23 mouse cellular contexts compared by ENCODE assay signal in the genomic region with DNA sequence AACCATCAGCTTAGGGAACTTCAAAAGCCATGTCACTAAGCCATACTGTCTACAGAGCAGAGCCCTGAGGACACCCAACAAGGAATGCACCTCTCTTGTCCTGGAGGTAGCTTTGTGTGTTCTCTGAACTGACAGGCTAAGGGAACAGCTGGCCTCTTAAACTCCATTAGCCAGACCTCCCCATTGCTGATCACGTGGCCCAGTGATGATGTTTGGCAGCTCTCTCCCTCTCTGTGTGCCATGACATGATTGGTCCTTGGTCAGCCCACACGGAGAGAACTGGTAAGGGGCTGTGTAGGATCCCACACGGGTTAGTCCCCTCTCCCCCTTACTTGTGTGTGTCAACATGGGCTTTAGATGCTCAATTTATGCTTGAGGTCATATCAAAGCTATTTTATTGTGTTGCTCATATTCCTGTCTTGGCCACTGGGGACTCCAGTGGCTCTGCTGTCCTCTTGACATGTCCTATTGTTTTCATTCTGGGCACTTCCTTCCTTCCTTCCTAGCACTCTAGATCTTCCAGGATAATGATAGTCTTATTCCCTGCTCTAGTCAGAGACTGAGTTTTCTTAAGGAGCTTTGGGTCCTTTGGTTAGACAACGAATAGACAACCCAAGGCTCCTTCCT. TPM values are rescaled to one million over a fixed set of nuclear protein-coding genes. Genes with fewer than 3 reads are reported as not detected.
DNase-seq lines count a peak whose midpoint lies in the region; ATAC-seq and TF ChIP-seq lines count a peak whose summit lies in the region.
"Had no signal": no experiment of that assay in that cellular context is flagged by ENCODE, and none has a peak within 500 bp of the region (broad histone marks: within the 10 kb centered on the region; RNA-seq: fewer than 3 reads in every experiment).

No protein-coding gene starts in this region.

- no peaks in the 10 kb centered on the region; the same call in 1 of the 2 replicates for H3K79me2 ChIP-seq in liver, adult 2 months (ENCODE audit: control insufficient read depth, insufficient read depth, low read length)
- peaks cover 5% of the 10 kb centered on the region for H3K79me2 ChIP-seq in C2C12 (ENCODE audit: control insufficient read depth, insufficient read depth)
- no peaks in the 10 kb centered on the region for H3K79me2 ChIP-seq in myocyte (ENCODE audit: control insufficient read depth, insufficient read depth)

- no peak overlapping the region for H3K4me2 ChIP-seq in intestine, postnatal 0 days (replicated peaks; ENCODE audit: low read depth)
- no peak overlapping the region for H3K4me2 ChIP-seq in intestine, embryonic 15.5 days (replicated peaks)
- no peak overlapping the region for H3K4me2 ChIP-seq in liver, embryonic 12.5 days
- no peak overlapping the region for H3K4me2 ChIP-seq in myocyte (ENCODE audit: low read depth)
- H3K4me2 ChIP-seq: hindbrain, embryonic 13.5 days; limb, embryonic 15.5 days; midbrain, embryonic 11.5 days had no signal

- peak; percentile 35; the same call in 1 of the 2 replicates for TF ChIP-seq CTCF in intestine, postnatal 0 days (IDR thresholded peaks at IDR 0.05; ENCODE audit: low read depth)
- TF ChIP-seq CTCF in liver, adult 2 months (IDR thresholded peaks at IDR 0.05; ENCODE audit: low read depth, low read length) = no peak
- no peak for TF ChIP-seq CTCF in C2C12 (IDR thresholded peaks at IDR 0.05; ENCODE audit: control insufficient read depth, insufficient read depth, insufficient read length)

- peak; percentile 26 for DNase-seq in liver, adult 2 months (ENCODE audit: extremely low read depth, low read depth, low spot score)
- DNase-seq: adrenal gland, postnatal 36 days; B cell, adult 2 months; cerebellum, adult 2 months; cerebellum, postnatal 14 days; heart, postnatal 36 days; kidney, adult 8-10 months; kidney, postnatal 25 days; lung, postnatal 14 days had no signal

- H3ac ChIP-seq in C2C12 (ENCODE audit: control insufficient read depth, insufficient read length, low read depth) (no peak overlapping the region), myocyte (ENCODE audit: control insufficient read depth, insufficient read length) (no peak overlapping the region)

- H3K27ac ChIP-seq in intestine, postnatal 0 days (ENCODE audit: low read depth, low read length) = no peak overlapping the region
- H3K27ac ChIP-seq in intestine, embryonic 15.5 days = no peak overlapping the region
- H3K27ac ChIP-seq in liver, adult 2 months (replicated peaks; ENCODE audit: insufficient read depth, low read depth, low read length) = no peak overlapping the region
- H3K27ac ChIP-seq in liver, embryonic 12.5 days = no peak overlapping the region
- H3K27ac ChIP-seq: hindbrain, embryonic 13.5 days; limb, embryonic 10.5 days; limb, embryonic 15.5 days had no signal

- no peaks in the 10 kb centered on the region for H3K9me3 ChIP-seq in intestine, postnatal 0 days (ENCODE audit: control insufficient read depth)
- H3K9me3 ChIP-seq in intestine, embryonic 15.5 days = no peaks in the 10 kb centered on the region
- H3K9me3 ChIP-seq in liver, embryonic 12.5 days (replicated peaks) = no peaks in the 10 kb centered on the region
- H3K9me3 ChIP-seq: hindbrain, embryonic 13.5 days; limb, embryonic 10.5 days; limb, embryonic 15.5 days had no signal

- no peak overlapping the region for H3K4me3 ChIP-seq in intestine, postnatal 0 days (ENCODE audit: low read depth, low read length)
- no peak overlapping the region for H3K4me3 ChIP-seq in intestine, embryonic 15.5 days (replicated peaks)
- H3K4me3 ChIP-seq in liver, adult 2 months (ENCODE audit: insufficient read depth, low read depth, low read length) = no peak overlapping the region
- no peak overlapping the region for H3K4me3 ChIP-seq in liver, embryonic 12.5 days
- H3K4me3 ChIP-seq in C2C12 (ENCODE audit: insufficient read depth, poor library complexity, severe bottlenecking) (no peak overlapping the region), myocyte (no peak overlapping the region)
- H3K4me3 ChIP-seq: erythroblast, embryonic 14.5 days; hindbrain, embryonic 13.5 days; limb, embryonic 10.5 days; limb, embryonic 15.5 days had no signal

- H3K4me1 ChIP-seq in intestine, postnatal 0 days (replicated peaks; ENCODE audit: control insufficient read depth, insufficient read depth, low read length) = no peaks in the 10 kb centered on the region
- H3K4me1 ChIP-seq in intestine, embryonic 15.5 days (replicated peaks) = no peaks in the 10 kb centered on the region
- H3K4me1 ChIP-seq in liver, adult 2 months (ENCODE audit: control insufficient read depth, insufficient read depth, low read length) = peaks cover 11% of the 10 kb centered on the region
- no peaks in the 10 kb centered on the region for H3K4me1 ChIP-seq in liver, embryonic 12.5 days
- H3K4me1 ChIP-seq: limb, embryonic 10.5 days; limb, embryonic 15.5 days had no signal

- TF ChIP-seq POLR2A in liver, adult 2 months (IDR thresholded peaks at IDR 0.05; ENCODE audit: extremely low read depth, insufficient read depth, low read length) = no peak
- TF ChIP-seq POLR2A in myocyte (IDR thresholded peaks at IDR 0.05; ENCODE audit: insufficient read length, low read depth) = no peak

- no peak for ATAC-seq in intestine, postnatal 0 days
- no peak for ATAC-seq in intestine, embryonic 15.5 days
- no peak for ATAC-seq in liver, embryonic 12.5 days
- ATAC-seq: activated CD4-positive, CD25-positive, alpha-beta regulatory T cell, adult 4 months; forebrain, embryonic 16.5 days; inflammation-experienced regulatory T-cells, adult 6 months had no signal

- no peaks in the 10 kb centered on the region for H3K79me3 ChIP-seq in C2C12 (ENCODE audit: low read depth)

- WGBS in intestine, postnatal 0 days = 73% methylated on average over 4 of the region's 4 CpGs
- 71% methylated on average over 4 of the region's 4 CpGs for WGBS in intestine, embryonic 15.5 days
- 60% methylated on average over 4 of the region's 4 CpGs for WGBS in liver, adult 2 months
- WGBS in liver, embryonic 12.5 days (ENCODE audit: insufficient replicate concordance) = 66% methylated on average over 4 of the region's 4 CpGs

- H3K27me3 ChIP-seq in intestine, postnatal 0 days (replicated peaks; ENCODE audit: control insufficient read depth, insufficient read depth, low read length) = no peaks in the 10 kb centered on the region
- H3K27me3 ChIP-seq in intestine, embryonic 15.5 days (replicated peaks) = no peaks in the 10 kb centered on the region
- H3K27me3 ChIP-seq in liver, adult 2 months (ENCODE audit: control insufficient read depth, insufficient read depth, low read length) = no peaks in the 10 kb centered on the region
- H3K27me3 ChIP-seq in liver, embryonic 12.5 days (replicated peaks) = no peaks in the 10 kb centered on the region
- H3K27me3 ChIP-seq in C2C12 (ENCODE audit: control insufficient read depth, insufficient read depth, insufficient read length) (no peaks in the 10 kb centered on the region), myocyte (ENCODE audit: control insufficient read depth, insufficient read depth, insufficient read length) (no peaks in the 10 kb centered on the region)
- H3K27me3 ChIP-seq: CH12.LX; hindbrain, embryonic 13.5 days; limb, embryonic 15.5 days had no signal

- no peak overlapping the region for H3K9ac ChIP-seq in intestine, postnatal 0 days (ENCODE audit: low read depth, low read length)
- no peak overlapping the region for H3K9ac ChIP-seq in intestine, embryonic 15.5 days
- no peak overlapping the region for H3K9ac ChIP-seq in liver, adult 2 months (ENCODE audit: low read depth, low read length)
- H3K9ac ChIP-seq in liver, embryonic 12.5 days = no peak overlapping the region
- H3K9ac ChIP-seq: hindbrain, embryonic 13.5 days; limb, embryonic 15.5 days had no signal

- peaks cover 15% of the 10 kb centered on the region for H3K36me3 ChIP-seq in intestine, postnatal 0 days (ENCODE audit: control insufficient read depth, insufficient read depth)
- H3K36me3 ChIP-seq in intestine, embryonic 15.5 days = peaks cover 8% of the 10 kb centered on the region; the same call in 1 of the 2 replicates
- peaks cover 2% of the 10 kb centered on the region; the same call in 1 of the 2 replicates for H3K36me3 ChIP-seq in liver, adult 2 months (ENCODE audit: control insufficient read depth, insufficient read depth, low read length)
- H3K36me3 ChIP-seq in liver, embryonic 12.5 days = peaks cover 66% of the 10 kb centered on the region
- H3K36me3 ChIP-seq in C2C12 (ENCODE audit: control insufficient read depth, insufficient read depth) (peaks cover 97% of the 10 kb centered on the region), myocyte (ENCODE audit: control insufficient read depth, insufficient read depth) (peaks cover 45% of the 10 kb centered on the region)

TF ChIP-seq in C2C12, 6 proteins besides CTCF, POLR2A, EP300 and RAD21:
- TF ChIP-seq MYOD1 (IDR thresholded peaks at IDR 0.05; ENCODE audit: control insufficient read depth, insufficient read length, low read depth) = no peak
- no peak for TF ChIP-seq MAX (IDR thresholded peaks at IDR 0.05)
- peak; percentile 58 for TF ChIP-seq USF1 (IDR thresholded peaks at IDR 0.05; ENCODE audit: low read depth)
TF ChIP-seq in C2C12: peak in this region for 1.

TF ChIP-seq in myocyte, 11 proteins besides CTCF, POLR2A, EP300 and RAD21:
- no peak for TF ChIP-seq POLR2AphosphoS2 (IDR thresholded peaks at IDR 0.05; ENCODE audit: insufficient read length, low read depth)
- peak; percentile 54 for TF ChIP-seq USF1 (IDR thresholded peaks at IDR 0.05; ENCODE audit: low read depth)
- TF ChIP-seq MAX (IDR thresholded peaks at IDR 0.05; ENCODE audit: low read depth) = no peak
- TF ChIP-seq REST (IDR thresholded peaks at IDR 0.05; ENCODE audit: insufficient read depth, insufficient read length) = no peak
TF ChIP-seq in myocyte: peak in this region for 1.

RNA-seq across cellular contexts. Expression of a gene that starts 44.9 kb away (rescaled TPM):
- polyA plus RNA-seq in intestine, postnatal 0 days (2015; fragmentation: Nextera tagmentation; extraction: Ambion mirVana) = 29.9 and 30.8 TPM in 2 replicates
- polyA plus RNA-seq in intestine, embryonic 15.5 days (2015; fragmentation: Nextera tagmentation; extraction: Ambion mirVana) = 31.3 and 32.8 TPM in 2 replicates
- total RNA-seq in liver, adult 2 months (2014; rRNA removed) = 29.7 and 33.4 TPM in 2 replicates
- polyA plus RNA-seq in liver, adult 2 months (2012; rRNA removed) = 49.3 and 58.0 TPM in 2 replicates
- 33.1 and 35.0 TPM in 2 replicates for polyA plus RNA-seq in liver, embryonic 12.5 days (2016; fragmentation: Nextera tagmentation; extraction: Ambion mirVana)
- 48.8 TPM for polyA plus RNA-seq in C2C12 (2012; fragmentation: generic; extraction: Trizol)
- polyA plus RNA-seq in myocyte (2012; fragmentation: generic; extraction: Trizol) = 36.9 TPM
